ENCODE assay signal across 8 mouse cellular contexts in genomic region chr10:20125226-20125625, GRCm38 (mm10). TPM values are rescaled to one million over a fixed set of nuclear protein-coding genes. Genes with fewer than 3 reads are reported as not detected.
A peak's percentile ranks its signal among the peaks of the same experiment; 100 is the strongest.
DNase-seq lines count a peak whose midpoint lies in the region; ATAC-seq and TF ChIP-seq lines count a peak whose summit lies in the region.

No protein-coding gene starts in this region.

- TF ChIP-seq CTCF in kidney, adult 2 months (conservative IDR thresholded peaks at IDR 0.05; ENCODE audit: insufficient read depth, insufficient read length, low read depth, low read length): peak; percentile 65

- H3K4me2 ChIP-seq in midbrain, embryonic 16.5 days (ENCODE audit: low read length): no peak overlapping the region

- H3K9me3 ChIP-seq in limb, embryonic 10.5 days (replicated peaks): no peaks in the 10 kb centered on the region
- H3K9me3 ChIP-seq in midbrain, embryonic 16.5 days (replicated peaks; ENCODE audit: control insufficient read depth, low read length, poor library complexity, severe bottlenecking): no peaks in the 10 kb centered on the region

- H3K27ac ChIP-seq in kidney, adult 2 months (ENCODE audit: insufficient read depth, low read depth, low read length): no peak overlapping the region
- no peak overlapping the region for H3K27ac ChIP-seq in limb, embryonic 10.5 days
- H3K27ac ChIP-seq in midbrain, embryonic 16.5 days (ENCODE audit: low read length): no peak overlapping the region

- no peak overlapping the region for H3K9ac ChIP-seq in midbrain, embryonic 16.5 days (ENCODE audit: low read depth, low read length)

- 41% methylated on average over 4 of the region's 4 CpGs for WGBS in kidney, adult 2 months
- WGBS in limb, embryonic 10.5 days: 51% methylated on average over 4 of the region's 4 CpGs
- WGBS in midbrain, embryonic 16.5 days: 48% methylated on average over 4 of the region's 4 CpGs

- H3K36me3 ChIP-seq in kidney, adult 2 months (ENCODE audit: control insufficient read depth, insufficient read depth, low read length): peaks cover 3% of the 10 kb centered on the region
- no peaks in the 10 kb centered on the region for H3K36me3 ChIP-seq in limb, embryonic 10.5 days
- H3K36me3 ChIP-seq in midbrain, embryonic 16.5 days (ENCODE audit: control insufficient read depth, insufficient read depth, low read length): no peaks in the 10 kb centered on the region

- H3K4me3 ChIP-seq in kidney, adult 2 months (ENCODE audit: insufficient read depth, low read depth, low read length): no peak overlapping the region
- H3K4me3 ChIP-seq in limb, embryonic 10.5 days: no peak overlapping the region
- no peak overlapping the region for H3K4me3 ChIP-seq in midbrain, embryonic 16.5 days (ENCODE audit: low read depth, low read length)

- DNase-seq in urinary bladder, postnatal 14 days (ENCODE audit: low spot score): peak; percentile 55
- DNase-seq in urinary bladder, postnatal 10 days (ENCODE audit: low spot score): no peak
- DNase-seq in cerebellum, postnatal 25 days: peak; percentile 69 to 80
- peak; percentile 23 for DNase-seq in gastrocnemius, postnatal 14 days
- DNase-seq in kidney, adult 2 months: peak; percentile 77
- peak; percentile 52 for DNase-seq in limb, embryonic 10.5 days (ENCODE audit: low spot score)
- peak; percentile 47 for DNase-seq in telencephalon, adult 2 months (ENCODE audit: low read depth, low spot score)

- peaks cover 7% of the 10 kb centered on the region for H3K4me1 ChIP-seq in kidney, adult 2 months (ENCODE audit: control insufficient read depth, insufficient read depth, low read length)
- H3K4me1 ChIP-seq in limb, embryonic 10.5 days: no peaks in the 10 kb centered on the region
- no peaks in the 10 kb centered on the region for H3K4me1 ChIP-seq in midbrain, embryonic 16.5 days (ENCODE audit: control insufficient read depth, insufficient read depth, low read length)

- peak; percentile 81 for ATAC-seq in midbrain, embryonic 16.5 days

- intact Hi-C loops in gastrocnemius, postnatal 14 days (cut with DNase I; ENCODE audit: low total_unique reads): loop anchor here (5.0 kb wide), 1 partner anchor 193 kb away; the partner anchor contains the start of gene Map3k5

- no peaks in the 10 kb centered on the region for H3K27me3 ChIP-seq in kidney, adult 2 months (replicated peaks; ENCODE audit: control insufficient read depth, insufficient read depth, low read length)
- H3K27me3 ChIP-seq in limb, embryonic 10.5 days (ENCODE audit: low read depth, poor library complexity, severe bottlenecking): no peaks in the 10 kb centered on the region
- H3K27me3 ChIP-seq in midbrain, embryonic 16.5 days (ENCODE audit: control insufficient read depth, insufficient read depth, low read depth, low read length): no peaks in the 10 kb centered on the region

- TF ChIP-seq POLR2A in kidney, adult 2 months (IDR thresholded peaks at IDR 0.05; ENCODE audit: low read depth, low read length): no peak

RNA-seq across cellular contexts. Expression of gene Map7, which starts 23.0 kb away (rescaled TPM):
- total RNA-seq in gastrocnemius, postnatal 14 days (2021): 1 to 10 TPM; 1.4 to 2.4 TPM
- polyA plus RNA-seq in kidney, adult 2 months (2012; rRNA removed): 30.0 and 31.6 TPM in 2 replicates
- 1.4 and 3.3 TPM in 2 replicates for polyA plus RNA-seq in limb, embryonic 10.5 days (2016; fragmentation: Nextera tagmentation; extraction: Ambion mirVana)
- 8.5 and 10.3 TPM in 2 replicates for polyA plus RNA-seq in midbrain, embryonic 16.5 days (2015; fragmentation: Nextera tagmentation; extraction: Ambion mirVana)
